Mouse (Mus musculus) lung, postnatal 0 days (tissue): ENCODE measurements around the gene Zfp27. TPM values are rescaled to one million over a fixed set of nuclear protein-coding genes. Genes with fewer than 3 reads are reported as not detected.
A peak's percentile ranks its signal among the peaks of the same experiment; 100 is the strongest.

Source experiments
- ATAC-seq: fragments of 200-750 bp; cut with Nextera tagmentation; 2 replicates; pipeline ENCODE4 v1.8.0; 2017; ENCODE audit warnings: moderate library complexity
- DNase-seq: peaks from one replicate; pipeline ENCODE4 v3.0.0-alpha.2; 2016; ENCODE audit warnings: low spot score
- H3K27ac ChIP-seq: fragments of 300-500 bp; sonication (generic); 2 replicates; pipeline ENCODE4 v1.5.1; 2014; ENCODE audit warnings: antibody characterized with exemption, mild to moderate bottlenecking, low read length, mixed read lengths
- H3K27me3 ChIP-seq: fragments of 300-500 bp; sonication (generic); replicated peaks from 2 replicates; pipeline ENCODE4 v1.6.1; 2014; ENCODE audit warnings: low read length, mixed read lengths; ENCODE audit not compliant: insufficient read depth
- H3K36me3 ChIP-seq: fragments of 300-500 bp; sonication (generic); 2 replicates; pipeline ENCODE4 v1.6.1; 2014; ENCODE audit warnings: low read length, mixed read lengths; ENCODE audit not compliant: insufficient read depth
- H3K4me1 ChIP-seq: fragments of 300-500 bp; sonication (generic); 2 replicates; pipeline ENCODE4 v1.6.1; 2014; ENCODE audit warnings: antibody characterized with exemption, low read depth, low read length, mixed read lengths; ENCODE audit not compliant: insufficient read depth
- H3K4me2 ChIP-seq: fragments of 300-500 bp; sonication (generic); replicated peaks from 2 replicates; pipeline ENCODE4 v1.6.1; 2014; ENCODE audit warnings: low read depth, mild to moderate bottlenecking, low read length, moderate library complexity, mixed read lengths
- H3K4me3 ChIP-seq: fragments of 300-500 bp; sonication (generic); 2 replicates; pipeline ENCODE4 v1.5.1; 2014; ENCODE audit warnings: low read depth, low read length
- H3K9ac ChIP-seq: fragments of 300-500 bp; sonication (generic); replicated peaks from 2 replicates; pipeline ENCODE4 v1.6.1; 2014; ENCODE audit warnings: low read depth, mild to moderate bottlenecking
- H3K9me3 ChIP-seq: fragments of 300-500 bp; sonication (generic); 2 replicates; pipeline ENCODE4 v1.6.1; 2016; ENCODE audit warnings: low read length, mixed read lengths
- CTCF ChIP-seq: IDR thresholded peaks from 2 replicates; pipeline ENCODE4 v1.5.1; 2016; ENCODE audit warnings: antibody characterized with exemption, mild to moderate bottlenecking
- EP300 ChIP-seq: IDR thresholded peaks from 2 replicates; pipeline ENCODE4 v1.6.1; 2016; ENCODE audit warnings: antibody characterized with exemption, mild to moderate bottlenecking, control low read depth
- WGBS: fragments of 180-500 bp; shearing (Covaris S2); extraction: QIAGEN DNeasy Blood & Tissue Kit; methylation state at CpG from one replicate; pipeline ENCODE4 v1.1.7; 2014; 5-methylcytosine and 5-hydroxymethylcytosine counted together
- microRNA-seq: library from miRNA; unstranded; fragments of <30 nt; microRNA quantifications from one replicate; pipeline ENCODE4, GENCODE M21; 2016
- polyA plus RNA-seq: library from polyadenylated mRNA; unstranded; fragments of >200 nt; fragmentation: Nextera tagmentation; extraction: Ambion mirVana; gene quantifications from 2 replicates; pipeline ENCODE4 v1.2.1, GENCODE M21; 2015

Gene Zfp27
- polyA plus RNA-seq, 1 experiment from 2014 or later = 5.0 TPM

GRCm38 (mm10) chr7:29874256-29874655 is 32.1 kb downstream of the Zfp27 start:
- DNase-seq = no peak
- WGBS = 92% methylated on average over 10 of the region's 10 CpGs
- Histone ChIP-seq H3K27me3 (no peaks in the 10 kb centered on the region), H3K27ac (no peak overlapping the region), H3K36me3 (peaks cover 18% of the 10 kb centered on the region; the same call in 1 of the 2 replicates), H3K4me1 (no peaks in the 10 kb centered on the region), H3K4me2 (no peak overlapping the region), H3K4me3 (no peak overlapping the region), H3K9me3 (peaks cover 19% of the 10 kb centered on the region), H3K9ac (no peak overlapping the region)
- TF ChIP-seq EP300 (no peak), CTCF (no peak)
- ATAC-seq = no peak

- Histone ChIP-seq H3K27ac (no peak overlapping the region), H3K9me3 (no peaks in the 10 kb centered on the region), H3K4me2 (no peak overlapping the region), H3K27me3 (no peaks in the 10 kb centered on the region), H3K4me3 (no peak overlapping the region), H3K4me1 (peaks cover 8% of the 10 kb centered on the region; the same call in 1 of the 2 replicates), H3K36me3 (no peaks in the 10 kb centered on the region), H3K9ac (no peak overlapping the region)
- no peak for TF ChIP-seq EP300
- peak; percentile 34; the same call in 1 of the 2 replicates for TF ChIP-seq CTCF
- ATAC-seq = no peak
- 84% methylated on average over 7 of the region's 7 CpGs for WGBS
- DNase-seq = no peak
These were observed 44.7 kb downstream of the Zfp27 start for GRCm38 (mm10) chr7:29861660-29862059.

GRCm38 (mm10) chr7:29859532-29860517 is 46.5 kb downstream of the Zfp27 start, which contains the start of gene Zfp420:
Gene Zfp420, plus strand, starts transcription at chr7:29859979.
- peak; percentile 100 for ATAC-seq

GRCm38 (mm10) chr7:29853219-29853842 is 53.0 kb downstream of the Zfp27 start, which contains the start of gene Zfp940:
Gene Zfp940, minus strand, starts transcription at chr7:29853669.
- Histone ChIP-seq H3K9ac (no peak within 1 kb of the TSS), H3K27ac (no peak within 1 kb of the TSS), H3K27me3 (no peaks in the 10 kb centered on the region), H3K9me3 (no peaks in the 10 kb centered on the region), H3K4me3 (peak within 1 kb of the TSS; percentile 51), H3K36me3 (no peaks in the 10 kb centered on the region), H3K4me1 (no peaks in the 10 kb centered on the region), H3K4me2 (peak within 1 kb of the TSS; percentile 68)
- DNase-seq (peak; percentile 85), ATAC-seq (peak; percentile 97)
- TF ChIP-seq CTCF = no peak
- TF ChIP-seq EP300 = no peak
- 1% methylated on average over 21 of the region's 21 CpGs for WGBS

More at GRCm38 (mm10) chr7:29859532-29860517, 46.5 kb downstream of the Zfp27 start, which contains the start of gene Zfp420:
- H3K36me3 ChIP-seq = no peaks in the 10 kb centered on the region
- peaks cover 8% of the 10 kb centered on the region; the same call in 1 of the 2 replicates for H3K4me1 ChIP-seq
- no peak within 1 kb of the TSS for H3K9ac ChIP-seq
- WGBS = 4% methylated on average over 32 of the region's 32 CpGs
- H3K9me3 ChIP-seq = no peaks in the 10 kb centered on the region
- peak within 1 kb of the TSS; percentile 82 for H3K4me2 ChIP-seq
- peak; percentile 94 for DNase-seq
- peak within 1 kb of the TSS; percentile 54 for H3K4me3 ChIP-seq
- TF ChIP-seq CTCF (peak; percentile 45), EP300 (no peak)
- no peak within 1 kb of the TSS for H3K27ac ChIP-seq
- H3K27me3 ChIP-seq = no peaks in the 10 kb centered on the region

GRCm38 (mm10) chr7:29852831-29853218 is 53.5 kb downstream of the Zfp27 start:
- DNase-seq (no peak), ATAC-seq (no peak)
- Histone ChIP-seq H3K27ac (no peak overlapping the region), H3K4me1 (no peaks in the 10 kb centered on the region), H3K4me3 (no peak overlapping the region; the same call in 1 of the 2 replicates), H3K36me3 (no peaks in the 10 kb centered on the region), H3K9me3 (no peaks in the 10 kb centered on the region), H3K27me3 (no peaks in the 10 kb centered on the region), H3K9ac (no peak overlapping the region), H3K4me2 (peak overlapping the region; percentile 68)
- TF ChIP-seq EP300 = no peak
- no peak for TF ChIP-seq CTCF
- WGBS = 48% methylated on average over 9 of the region's 9 CpGs

- no peaks in the 10 kb centered on the region for H3K27me3 ChIP-seq
- 0 out of 2 replicates have a peak, but pooled peaks cover 4% of the 10 kb centered on the region for H3K36me3 ChIP-seq
- H3K4me1 ChIP-seq = no peaks in the 10 kb centered on the region
- H3K4me2 ChIP-seq = no peak overlapping the region
- TF ChIP-seq EP300 (no peak), CTCF (no peak)
- WGBS = 89% methylated on average over 5 of the region's 5 CpGs
- no peak overlapping the region for H3K9ac ChIP-seq
- no peak for ATAC-seq
- no peak overlapping the region for H3K27ac ChIP-seq
- H3K4me3 ChIP-seq = no peak overlapping the region
- no peaks in the 10 kb centered on the region for H3K9me3 ChIP-seq
- DNase-seq = no peak
These were observed 61.8 kb downstream of the Zfp27 start for GRCm38 (mm10) chr7:29844616-29845015.

Small RNA genes within 50 kb of the gene (microRNA-seq; reads per million reads assigned to microRNA genes)
- not detected for gene Mir7668

Other genes with a start within 250 kb of the Zfp27 start
- not detected in 2 replicates for gene Catsperg2, start 179.5 kb downstream of the Zfp27 start, polyA plus RNA-seq
- gene Zfp84, start 138.0 kb downstream of the Zfp27 start, polyA plus RNA-seq = 6.9 and 7.9 TPM in 2 replicates
- 4.0 and 5.0 TPM in 2 replicates for gene Zfp30, start 122.6 kb downstream of the Zfp27 start, polyA plus RNA-seq
- gene Zfp790, start 90.5 kb downstream of the Zfp27 start, polyA plus RNA-seq = 8.4 and 9.1 TPM in 2 replicates
- gene Zfp940, start 52.9 kb downstream of the Zfp27 start, polyA plus RNA-seq = 1.3 and 1.9 TPM in 2 replicates
- gene Zfp420, start 46.6 kb downstream of the Zfp27 start, polyA plus RNA-seq = 3.3 and 4.0 TPM in 2 replicates
- gene Zfp383, start 1.7 kb upstream of the Zfp27 start, polyA plus RNA-seq = 3.4 and 3.7 TPM in 2 replicates
- 5.1 and 6.7 TPM in 2 replicates for gene Zfp74, start 47.5 kb upstream of the Zfp27 start, polyA plus RNA-seq
- 4.1 and 5.8 TPM in 2 replicates for gene Zfp568, start 77.4 kb upstream of the Zfp27 start, polyA plus RNA-seq
- 2.3 and 2.4 TPM in 2 replicates for gene Zfp14, start 144.8 kb upstream of the Zfp27 start, polyA plus RNA-seq
- 3.8 and 4.0 TPM in 2 replicates for gene Zfp82, start 166.3 kb upstream of the Zfp27 start, polyA plus RNA-seq
- 0.07 TPM in 1 of 2 replicates, not detected in the other for gene Gm26920, start 183.8 kb upstream of the Zfp27 start, polyA plus RNA-seq
- gene Zfp566, start 184.0 kb upstream of the Zfp27 start, polyA plus RNA-seq = 4.8 and 5.2 TPM in 2 replicates
- gene Zfp260, start 188.2 kb upstream of the Zfp27 start, polyA plus RNA-seq = 58.4 and 61.0 TPM in 2 replicates
- 3.5 and 3.7 TPM in 2 replicates for gene Zfp382, start 215.4 kb upstream of the Zfp27 start, polyA plus RNA-seq